Mouse (Mus musculus): ENCODE data around the gene Ephx1. TPM values are rescaled to one million over a fixed set of nuclear protein-coding genes. Genes with fewer than 3 reads are reported as not detected.
"Not testable (repeated sequence)": the region's sequence is repeated elsewhere in the genome, so short reads cannot be mapped to it uniquely, and the experiment has no call there.

The Ephx1 gene
- 10 to 100 TPM; 13.0 to 16.0 TPM for total RNA-seq (2021)
- long read RNA-seq, experiment 1, transcript Ephx1-201 (9 exons, 1,741 nt) = major isoform, 5 of 5 reads
- long read RNA-seq, experiment 1, partial matches to known transcripts = 0 of 5 reads
- long read RNA-seq, experiment 1, other reads (novel, unspliced or antisense) = 0 of 5 reads
- long read RNA-seq, experiment 2, transcript Ephx1-201 (9 exons, 1,741 nt) = major isoform, 5 of 5 reads
- long read RNA-seq, experiment 2, partial matches to known transcripts = 0 of 5 reads
- long read RNA-seq, experiment 2, other reads (novel, unspliced or antisense) = 0 of 5 reads

DNA sequence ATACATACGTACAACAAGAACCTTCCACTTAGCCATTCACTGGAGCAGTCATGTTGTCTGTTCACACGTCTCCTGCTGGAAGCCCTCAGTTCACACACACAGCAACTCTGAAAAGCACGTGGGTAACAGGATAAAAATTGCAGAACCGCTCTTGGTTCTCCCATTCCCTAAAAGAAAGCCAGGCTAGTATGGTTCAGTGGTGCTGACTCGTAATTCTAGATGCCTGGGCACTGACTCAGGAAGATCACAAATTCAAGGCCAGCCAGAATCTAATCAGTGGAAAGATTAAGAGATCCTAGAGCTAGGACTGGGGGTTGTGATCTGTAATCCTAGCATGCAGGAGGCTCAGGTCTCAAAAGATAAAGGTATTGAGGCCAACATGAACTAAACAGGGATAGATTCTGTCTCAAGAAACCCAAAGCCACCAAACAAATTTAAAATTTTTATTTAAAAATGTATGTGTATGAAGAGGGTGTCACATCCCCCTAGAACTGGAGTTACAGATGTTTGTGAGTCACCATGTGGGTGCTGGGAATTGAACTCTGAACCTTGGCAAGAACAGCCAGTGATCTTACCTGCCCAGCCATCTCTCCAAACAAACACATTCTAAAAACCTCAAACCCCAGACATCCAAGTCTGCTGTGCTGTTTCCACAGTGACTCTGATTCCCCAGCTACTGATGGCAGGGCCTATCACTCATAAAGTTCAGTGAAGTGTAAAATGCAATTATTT lies at the start of gene Ephx1:
Gene Ephx1 (minus strand): TSS at position 149 of the 732 bp plus-strand sequence.
- no peak for DNase-seq (ENCODE audit: low spot score)

DNA sequence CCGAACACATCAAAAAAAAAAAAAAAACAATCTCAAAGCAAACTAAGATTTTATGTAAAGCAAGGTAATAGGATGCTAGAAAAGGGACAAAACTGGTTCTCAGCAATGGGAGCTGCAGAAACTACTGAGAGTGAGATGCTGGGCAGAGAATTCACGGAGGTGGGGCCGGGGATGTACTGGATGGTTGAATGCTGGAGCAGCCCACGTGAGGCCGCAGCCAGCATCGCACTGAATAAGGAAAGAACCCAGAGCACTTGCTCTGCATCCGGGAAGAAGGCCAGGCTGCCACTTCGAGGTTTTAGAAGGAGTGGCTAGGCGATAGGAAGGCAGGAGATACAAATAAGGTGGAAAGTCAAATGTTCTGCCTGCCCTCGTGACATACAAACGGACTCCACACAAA lies 49.0 kb upstream of the Ephx1 start:
- DNase-seq (ENCODE audit: low spot score) = no peak

DNA sequence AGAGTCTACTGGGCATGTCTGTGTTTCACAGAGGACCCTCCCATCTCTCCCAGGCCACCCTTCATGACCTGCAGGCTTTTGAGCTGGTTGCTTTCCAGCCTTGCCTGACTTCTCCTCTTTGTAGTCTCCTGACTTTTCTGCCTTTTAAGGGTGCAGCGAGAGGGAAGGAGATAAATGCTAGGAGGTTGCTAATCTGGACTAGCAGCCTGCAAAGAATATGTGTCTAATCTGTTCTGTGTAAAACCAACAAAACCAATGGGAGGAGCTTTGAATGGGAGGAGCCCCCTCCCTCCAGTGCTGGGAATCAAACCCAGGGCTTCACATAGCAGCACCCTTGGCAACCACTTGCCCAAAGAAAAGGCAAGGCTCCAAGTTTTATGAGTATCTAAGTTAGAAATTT lies 47.6 kb upstream of the Ephx1 start:
- no peak for DNase-seq (ENCODE audit: low spot score)

DNA sequence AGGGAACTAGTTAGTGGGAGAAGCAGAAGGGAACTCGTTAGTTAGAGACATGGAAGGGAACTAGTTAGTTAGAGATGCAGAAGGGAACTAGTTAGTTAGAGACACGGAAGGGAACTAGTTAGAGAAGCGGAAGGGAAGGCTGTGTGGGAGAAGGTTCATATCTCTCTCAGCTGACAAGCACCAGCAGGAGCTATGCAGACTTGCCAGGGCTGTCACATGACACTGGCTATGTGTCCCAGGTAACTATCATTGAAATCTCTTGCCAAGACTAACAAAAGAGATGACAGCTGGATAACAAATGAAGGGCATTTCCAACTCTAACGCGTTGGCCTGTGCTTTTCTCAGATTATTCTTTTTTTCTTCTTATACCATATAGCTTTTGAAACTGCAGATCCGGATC lies 43.9 kb upstream of the Ephx1 start:
- no peak for DNase-seq (ENCODE audit: low spot score)

DNA sequence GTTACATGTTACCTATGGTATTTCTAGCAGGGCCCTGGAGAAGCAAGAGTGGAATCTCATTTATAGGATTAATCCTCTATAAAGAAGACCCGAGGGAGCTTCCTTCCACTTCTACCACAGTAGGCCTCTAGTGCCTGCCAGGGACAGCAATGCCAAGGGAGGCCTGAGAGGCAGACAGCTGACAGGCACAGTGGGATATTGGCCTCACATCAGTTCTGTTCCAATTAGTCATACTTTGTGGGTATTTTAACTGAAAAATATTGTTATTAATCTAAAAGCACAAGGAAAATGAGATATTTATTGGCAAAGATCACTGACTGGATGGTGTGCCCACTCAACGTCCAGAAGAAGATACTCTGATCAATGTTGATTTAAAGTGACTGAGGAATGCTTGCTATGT lies 43.3 kb upstream of the Ephx1 start:
- DNase-seq (ENCODE audit: low spot score) = no peak

DNA sequence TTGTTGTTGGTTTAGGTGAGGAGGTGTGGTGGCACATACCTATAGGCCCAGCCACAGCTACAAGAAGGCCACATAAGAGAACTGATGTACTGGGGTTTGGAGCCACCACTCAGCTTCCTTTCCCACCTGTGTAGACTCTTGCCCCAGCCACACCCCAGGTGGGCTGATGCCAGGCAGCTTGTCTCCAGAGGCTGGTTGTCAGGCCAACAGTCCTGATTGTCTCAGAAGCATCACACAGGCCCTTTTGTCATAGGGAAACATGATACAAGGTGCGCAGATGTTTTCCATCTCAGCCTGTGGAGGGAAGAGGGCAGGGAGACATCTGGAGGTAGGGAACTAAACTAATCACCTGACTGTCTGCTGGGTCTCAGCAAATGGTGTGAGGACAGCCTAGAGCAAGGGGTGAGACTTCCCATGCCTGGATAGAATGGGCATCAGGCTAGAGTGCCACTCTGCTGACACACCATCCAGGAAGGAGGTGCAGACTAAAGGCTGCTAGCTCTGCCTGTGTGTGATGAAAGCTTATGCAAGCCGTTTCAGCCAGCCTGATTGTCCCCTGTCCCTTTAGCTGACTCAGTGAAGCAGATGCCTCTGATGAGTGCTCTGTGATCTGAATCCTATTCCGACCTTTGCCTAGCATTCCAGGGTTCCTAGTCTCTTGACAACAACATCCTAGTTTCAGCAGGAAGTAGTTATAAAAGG lies 41.2 kb upstream of the Ephx1 start:
- no peak for DNase-seq (ENCODE audit: low spot score)

DNA sequence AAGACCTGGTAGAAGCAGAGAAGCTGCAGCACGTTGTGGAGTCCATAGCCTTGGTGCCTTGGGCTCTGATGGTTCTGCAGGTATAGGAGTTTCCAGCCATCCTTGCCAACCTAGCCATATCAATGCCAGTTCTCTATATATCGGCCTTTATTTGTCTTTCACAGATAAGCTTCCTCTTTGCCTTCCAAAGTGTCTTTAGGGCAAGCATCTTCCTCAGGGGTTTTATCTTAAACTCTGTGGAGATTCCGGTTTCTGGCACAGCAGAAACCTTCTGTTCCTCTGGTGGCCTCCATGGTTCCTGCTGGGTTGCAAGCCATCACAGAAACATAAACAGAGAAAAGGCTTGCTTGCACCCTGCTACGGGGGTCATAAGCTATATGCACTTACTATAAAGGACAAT lies 32.2 kb upstream of the Ephx1 start:
- no peak for DNase-seq (ENCODE audit: low spot score)

DNA sequence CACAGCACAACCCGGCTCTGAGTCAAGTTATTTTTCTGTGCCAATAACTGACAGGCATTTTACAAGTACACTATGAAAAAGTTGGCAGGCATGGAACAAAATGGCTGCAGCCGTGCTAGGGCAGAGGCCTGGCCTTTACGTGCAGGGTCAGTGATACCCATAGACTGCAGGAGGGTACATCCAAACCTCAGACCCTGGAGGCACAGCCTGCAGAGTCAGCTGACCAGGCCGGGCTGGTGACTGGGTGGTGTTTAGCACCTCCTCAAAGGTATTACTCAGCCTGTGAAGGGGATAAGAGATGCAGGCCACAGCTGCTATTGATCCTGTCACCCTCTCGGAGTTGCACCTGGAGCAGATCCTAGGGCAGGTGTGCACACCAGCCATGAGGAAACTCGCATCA lies 30.2 kb upstream of the Ephx1 start, which contains the start of gene 9130409I23Rik:
Gene 9130409I23Rik (plus strand): TSS at position 301 of the 400 bp plus-strand sequence.
- DNase-seq (ENCODE audit: low spot score) = no peak

DNA sequence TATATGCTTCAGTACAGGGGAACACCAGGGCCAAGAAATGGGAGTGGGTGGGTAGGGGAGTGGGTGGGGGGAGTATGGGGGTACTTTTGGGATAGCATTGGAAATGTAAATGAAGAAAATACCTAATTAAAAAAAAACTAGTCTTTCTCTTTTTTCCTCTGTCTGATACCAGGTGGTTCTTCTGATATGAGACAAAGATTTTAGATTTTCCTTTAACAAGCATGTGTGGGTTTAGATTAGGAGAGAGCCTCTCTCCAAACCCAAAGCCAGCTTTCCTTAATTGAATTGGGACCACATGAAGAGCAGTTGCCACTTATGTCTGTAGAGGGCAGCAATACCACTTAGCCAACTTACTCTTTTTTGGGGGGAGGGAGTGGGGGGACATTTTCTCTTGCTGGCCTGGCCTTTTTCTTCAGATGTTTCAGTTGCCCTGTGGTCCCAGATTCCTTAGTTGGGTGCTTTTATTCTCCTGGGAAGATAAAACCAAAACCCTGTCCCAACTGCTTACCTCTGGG lies 28.7 kb upstream of the Ephx1 start:
- no peak for DNase-seq (ENCODE audit: low spot score)

DNA sequence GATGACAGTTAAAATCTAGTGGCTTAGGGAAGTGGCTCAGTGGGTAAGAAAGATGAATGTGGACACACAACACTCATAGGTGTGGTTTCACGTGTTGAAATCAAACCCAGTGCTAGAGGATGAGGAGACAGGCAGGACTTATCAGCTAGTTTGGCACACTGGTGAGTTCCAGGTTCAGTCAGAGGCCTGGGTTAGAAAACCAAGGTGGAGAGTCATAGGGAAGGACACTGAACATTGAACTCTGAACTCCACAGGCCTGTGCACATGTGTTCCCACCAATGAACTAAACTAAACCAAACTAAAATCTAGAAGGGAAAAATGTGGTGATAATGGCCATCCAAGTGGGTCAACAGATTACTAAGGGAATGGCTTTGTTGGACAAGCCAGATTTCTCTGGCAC lies 26.8 kb upstream of the Ephx1 start:
- DNase-seq (ENCODE audit: low spot score) = no peak

DNA sequence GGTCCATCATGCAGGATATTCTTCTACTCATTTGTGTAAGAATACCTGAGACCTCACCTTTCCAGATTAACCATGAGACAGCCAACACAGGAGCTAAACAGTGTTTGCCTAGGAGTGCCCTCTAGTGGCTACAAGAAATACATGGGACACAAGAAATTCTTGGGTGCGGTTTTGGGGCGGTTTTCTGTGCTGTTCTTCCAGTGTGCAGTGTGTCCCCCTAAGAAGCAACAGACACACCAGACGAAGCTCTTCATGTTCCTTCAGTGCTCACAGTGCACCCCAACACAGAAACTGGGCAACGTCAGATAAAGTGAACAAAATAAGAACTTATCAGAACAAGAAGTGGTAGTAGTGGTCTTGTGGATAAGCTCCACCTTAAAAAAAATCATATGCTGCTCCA lies 18.9 kb upstream of the Ephx1 start:
- peak; percentile 28 for DNase-seq (ENCODE audit: low spot score)

DNA sequence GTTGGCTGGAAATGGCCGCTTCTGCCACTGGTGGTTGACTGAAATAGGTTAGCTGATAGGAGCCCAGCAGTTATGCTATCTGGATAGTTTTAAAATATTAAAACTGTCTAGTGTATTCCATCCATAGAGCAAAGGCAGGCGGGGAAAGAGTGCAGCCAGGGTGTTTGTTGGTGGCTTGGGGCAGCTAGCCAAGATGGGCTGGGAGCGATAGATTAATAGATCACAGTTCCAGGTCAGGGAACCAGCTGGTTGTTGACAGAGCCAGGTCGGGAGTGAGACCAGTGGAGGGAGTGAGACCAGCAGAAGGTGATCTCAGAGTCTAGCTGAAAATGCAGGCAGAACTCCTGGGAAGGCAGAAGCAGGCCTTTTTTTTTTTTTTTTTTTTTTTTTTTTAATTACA lies 16.9 kb upstream of the Ephx1 start:
- no peak for DNase-seq (ENCODE audit: low spot score)

DNA sequence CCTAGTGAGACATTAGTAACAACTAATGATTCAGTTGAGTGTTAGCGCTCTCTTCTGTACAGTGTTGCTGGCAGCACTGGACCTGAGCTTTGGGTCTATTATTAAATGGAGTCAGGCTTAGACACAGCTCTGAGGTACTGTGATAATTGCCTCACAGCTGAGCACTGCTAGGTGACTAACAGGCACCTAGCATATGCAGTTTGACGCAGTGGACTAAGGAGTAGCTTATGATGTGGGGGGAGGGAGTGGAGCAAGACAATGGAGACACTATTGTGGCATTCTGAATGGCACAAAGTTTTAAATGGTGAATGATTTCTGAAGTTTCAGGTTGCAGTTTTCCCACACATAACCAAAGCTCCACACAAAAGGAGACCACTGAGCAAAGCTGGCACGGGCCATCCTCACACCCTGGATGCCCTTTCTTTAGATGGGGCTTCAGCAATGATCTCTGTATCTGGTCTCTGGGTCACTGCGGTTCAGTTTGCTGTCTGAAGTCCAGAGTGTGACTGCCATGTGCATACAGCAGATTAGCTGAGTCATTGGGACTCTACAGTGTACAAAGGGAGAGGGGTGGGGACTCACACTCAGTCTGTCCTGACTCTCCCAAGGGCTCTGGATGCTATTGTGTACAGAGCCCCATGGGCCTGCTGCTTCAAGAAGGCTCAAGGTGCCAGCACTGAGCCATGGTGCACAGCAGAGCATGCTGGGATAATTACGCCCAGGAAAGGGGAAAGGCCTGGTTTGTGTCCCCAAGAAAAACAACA lies 14.5 kb upstream of the Ephx1 start:
- DNase-seq (ENCODE audit: low spot score) = not testable (repeated sequence)

DNA sequence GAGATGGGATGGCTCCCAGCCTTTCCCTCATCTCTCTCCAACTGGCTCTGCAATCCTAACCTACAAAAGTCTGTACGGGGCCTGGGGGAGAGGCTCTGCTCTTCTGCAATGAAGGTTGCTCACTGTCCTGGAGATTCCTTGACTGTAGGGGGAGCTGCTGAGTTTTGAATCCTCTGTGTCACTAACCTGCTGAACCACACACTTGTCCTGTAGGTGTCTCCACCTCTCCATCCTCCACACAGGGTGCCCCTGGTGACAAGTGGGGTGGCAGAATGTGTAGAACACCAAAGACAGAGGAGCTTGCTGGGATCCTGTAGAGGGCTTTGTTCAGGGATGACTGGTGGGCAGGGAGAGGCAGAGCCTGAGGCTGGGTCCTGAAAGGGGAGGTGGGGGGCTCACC lies 1.6 kb upstream of the Ephx1 start:
- DNase-seq (ENCODE audit: low spot score) = peak; percentile 64

DNA sequence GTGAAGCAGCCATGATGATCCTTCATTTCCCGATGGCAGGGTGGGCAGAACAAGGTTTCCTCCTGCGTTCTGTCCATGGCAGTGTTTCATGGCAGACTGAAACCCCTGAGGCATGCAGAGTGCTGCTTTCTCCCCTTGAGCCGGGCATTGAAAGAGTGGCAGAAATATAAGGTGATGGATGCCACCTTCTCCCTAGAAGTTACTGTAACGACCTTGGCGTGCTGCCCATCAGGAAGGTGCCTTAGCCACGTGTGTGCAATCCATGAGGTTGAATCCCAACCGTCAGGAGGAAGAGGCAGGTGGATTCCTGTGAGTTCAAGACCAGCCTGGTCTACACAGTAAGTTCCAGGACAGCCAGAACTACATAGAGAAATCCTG lies 773 bp upstream of the Ephx1 start:
- no peak for DNase-seq (ENCODE audit: low spot score)

DNA sequence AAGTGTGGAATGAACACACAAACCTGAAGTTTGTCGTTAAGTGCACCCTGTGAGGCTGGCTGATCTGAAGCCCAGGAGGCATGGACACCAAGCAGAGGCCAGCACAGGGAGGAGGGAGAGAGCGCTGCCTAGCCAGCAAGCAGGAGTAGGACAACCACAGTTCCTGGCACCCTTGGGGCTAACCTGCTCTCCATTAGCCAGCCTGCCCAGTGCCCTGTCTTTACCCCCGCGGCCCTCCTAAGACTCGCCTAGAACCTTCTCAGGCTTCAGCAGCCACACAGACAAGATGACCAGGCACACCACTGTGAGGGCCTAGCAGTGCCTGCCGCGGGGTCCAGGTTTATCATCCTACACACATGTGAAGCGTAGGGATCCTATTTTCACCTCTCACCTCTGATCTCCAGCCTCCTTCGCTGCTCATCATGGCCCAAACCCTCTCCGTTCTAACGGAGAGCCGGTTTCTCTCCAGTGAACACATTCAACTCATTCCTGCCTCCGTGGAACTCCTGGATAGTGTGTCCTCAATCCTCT lies 2.7 kb downstream of the Ephx1 start:
- no peak for DNase-seq (ENCODE audit: low spot score)

DNA sequence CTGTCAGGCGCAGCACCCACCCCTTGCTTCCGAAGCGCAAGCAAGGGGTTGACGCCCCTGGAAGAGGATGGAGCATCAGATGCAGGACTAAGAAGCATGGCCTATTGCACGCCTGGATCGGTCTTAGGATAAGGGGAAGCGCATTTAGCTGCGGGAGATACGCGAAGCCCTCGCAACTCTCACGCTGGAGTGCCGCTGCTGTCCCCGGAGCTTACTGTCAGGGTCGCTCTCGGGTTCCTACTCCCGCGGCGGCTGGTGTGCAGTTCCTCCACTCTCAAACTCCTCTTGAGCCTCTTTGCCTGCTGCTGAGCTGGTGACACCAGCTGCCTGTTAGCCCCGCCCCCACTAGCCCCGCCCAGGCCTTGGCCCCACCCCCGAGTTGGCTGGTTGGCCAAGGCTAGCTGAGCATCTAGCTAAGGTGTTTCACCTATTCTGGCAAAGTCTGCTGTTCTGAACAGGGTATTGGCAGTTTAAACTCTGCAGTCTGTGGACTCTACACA lies 3.4 kb downstream of the Ephx1 start:
- peak; percentile 73 for DNase-seq (ENCODE audit: low spot score)

DNA sequence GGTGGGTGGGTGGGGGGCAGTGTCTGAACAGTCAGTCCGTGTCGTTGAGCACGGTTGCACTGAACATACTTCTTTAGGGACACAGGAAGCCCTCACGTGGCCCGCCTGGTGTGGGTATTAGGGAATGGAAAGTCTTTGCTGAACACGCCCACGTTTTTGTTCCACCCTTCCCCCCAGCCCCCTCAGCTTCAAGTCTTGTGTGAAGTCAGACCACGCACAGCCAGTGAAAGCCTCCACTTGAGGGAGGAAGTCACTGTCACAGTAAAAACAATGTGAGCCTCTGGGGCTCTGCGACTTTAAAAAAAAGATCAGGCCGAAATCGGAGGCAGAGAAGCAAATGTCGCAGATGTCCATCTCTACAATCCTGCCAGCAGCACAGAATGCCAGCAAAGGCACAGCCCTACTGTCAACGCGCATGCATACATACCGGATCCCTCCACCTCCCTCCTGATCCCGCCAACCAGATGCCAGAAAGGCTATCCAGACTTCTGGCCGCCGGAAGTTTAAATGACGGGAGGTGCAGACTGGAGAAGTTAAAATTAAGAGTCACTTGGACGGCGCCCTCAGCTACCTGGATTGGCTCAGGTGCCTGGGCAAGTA lies 4.1 kb downstream of the Ephx1 start:
- peak; percentile 79 for DNase-seq (ENCODE audit: low spot score)

DNA sequence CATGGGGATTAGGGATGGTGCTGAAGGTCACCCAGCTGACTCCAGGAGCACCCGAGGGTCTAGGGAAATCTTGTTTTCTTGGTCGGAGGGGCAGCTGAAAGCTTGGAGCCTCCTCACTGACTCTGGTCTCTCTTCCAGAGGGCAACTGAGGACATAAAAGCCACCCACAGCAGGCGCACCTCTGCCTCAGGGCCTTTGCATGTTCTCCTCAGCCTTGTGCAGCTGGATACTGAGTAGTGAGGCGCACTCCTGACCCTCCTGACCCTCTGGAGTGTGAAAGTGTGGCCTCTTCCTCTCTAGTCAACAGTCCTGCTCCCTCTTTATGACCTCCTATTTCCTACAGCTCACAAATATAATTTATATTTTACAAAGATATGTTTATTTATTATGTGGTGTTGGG lies 4.7 kb downstream of the Ephx1 start:
- DNase-seq (ENCODE audit: low spot score) = no peak

DNA sequence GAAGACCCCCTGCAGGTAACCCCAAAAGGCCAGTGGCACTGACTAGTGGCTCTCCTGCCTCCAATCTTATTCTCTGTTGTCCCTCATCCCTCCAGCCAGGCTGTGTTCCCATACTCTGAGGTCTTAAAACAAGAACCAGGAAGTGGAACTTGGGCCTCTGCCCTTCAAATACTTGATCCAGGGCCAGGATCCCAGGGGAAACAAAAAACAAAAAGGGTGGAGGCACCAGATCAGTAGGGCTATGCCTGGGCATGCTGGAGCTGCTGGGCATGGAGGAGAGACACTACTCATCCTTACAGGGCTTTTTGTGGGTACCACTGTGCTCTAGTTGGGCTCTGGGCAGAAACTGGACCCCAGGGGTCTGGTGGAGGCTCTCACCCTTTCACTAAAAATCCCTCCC lies 5.1 kb downstream of the Ephx1 start:
- DNase-seq (ENCODE audit: low spot score) = peak; percentile 85

Data from gastrocnemius, adult 18-20 months (tissue).